ENCODE assay signal across 8 mouse cellular contexts in the genomic region with DNA sequence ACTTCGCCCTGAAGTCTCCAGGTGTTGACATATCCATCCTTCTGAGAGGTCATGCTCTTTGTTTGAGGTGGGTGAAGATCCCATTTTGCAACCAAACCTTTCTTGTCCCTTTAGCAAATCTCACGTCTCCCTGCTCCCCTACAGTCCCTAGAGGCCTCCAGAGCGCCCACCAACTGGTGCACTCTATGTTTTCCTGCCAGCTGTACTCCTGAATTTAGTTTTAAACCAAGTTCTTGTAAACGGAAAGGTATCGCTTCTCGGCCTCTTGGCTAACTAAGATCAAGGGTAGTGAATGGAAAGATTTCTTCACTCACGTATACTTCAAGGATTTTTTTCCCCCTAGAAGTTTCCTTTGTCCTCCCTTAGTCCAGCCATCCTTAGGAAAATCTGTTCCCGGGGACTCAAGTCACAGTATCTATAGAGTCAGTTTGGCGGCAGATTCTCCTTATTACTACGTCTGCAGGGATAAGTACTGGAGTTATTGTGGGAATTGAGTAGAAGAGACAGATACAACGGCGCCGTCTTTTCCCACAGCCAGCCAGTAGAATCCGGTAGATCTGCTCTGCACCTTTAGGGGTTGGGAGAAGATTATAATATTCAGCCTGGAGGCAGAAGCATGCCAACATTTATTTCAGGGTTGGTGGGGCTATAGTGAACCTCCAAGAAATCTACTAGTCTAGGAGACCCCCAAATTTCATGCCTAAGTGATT. TPM values are rescaled to one million over a fixed set of nuclear protein-coding genes. Genes with fewer than 3 reads are reported as not detected.
DNase-seq lines count a peak whose midpoint lies in the region; ATAC-seq and TF ChIP-seq lines count a peak whose summit lies in the region.

No protein-coding gene starts in this region.

- peaks cover 47% of the 10 kb centered on the region for H3K27me3 ChIP-seq in liver, embryonic 12.5 days (replicated peaks)
- H3K27me3 ChIP-seq in stomach, postnatal 0 days (ENCODE audit: control insufficient read depth, insufficient read depth, low read length), result no peaks in the 10 kb centered on the region

- intact Hi-C loops in left cerebral cortex, postnatal 14 days (cut with DNase I), result loop anchor here (5.0 kb wide), 1 partner anchor 248 kb away; a partner anchor contains a TSS

- no peaks in the 10 kb centered on the region for H3K9me3 ChIP-seq in liver, embryonic 12.5 days (replicated peaks)
- H3K9me3 ChIP-seq in stomach, postnatal 0 days (ENCODE audit: control insufficient read depth, low read length), result no peaks in the 10 kb centered on the region

- peak overlapping the region; percentile 99 for H3K4me2 ChIP-seq in liver, embryonic 12.5 days
- peak overlapping the region; percentile 83 for H3K4me2 ChIP-seq in stomach, postnatal 0 days (replicated peaks; ENCODE audit: low read depth)

- H3K4me1 ChIP-seq in liver, embryonic 12.5 days, result peaks cover 59% of the 10 kb centered on the region
- peaks cover 2% of the 10 kb centered on the region; the same call in 1 of the 2 replicates for H3K4me1 ChIP-seq in stomach, postnatal 0 days (replicated peaks; ENCODE audit: control insufficient read depth, insufficient read depth)

- no peak for ATAC-seq in liver, embryonic 12.5 days
- ATAC-seq in stomach, postnatal 0 days (ENCODE audit: low FRiP score, low TSS enrichment), result no peak

- H3K4me3 ChIP-seq in liver, embryonic 12.5 days, result peak overlapping the region; percentile 75
- H3K4me3 ChIP-seq in stomach, postnatal 0 days (ENCODE audit: low read depth, low read length), result no peak overlapping the region

- H3K27ac ChIP-seq in liver, embryonic 12.5 days, result no peak overlapping the region
- no peak overlapping the region for H3K27ac ChIP-seq in stomach, postnatal 0 days (replicated peaks)

- H3K9ac ChIP-seq in liver, embryonic 12.5 days, result no peak overlapping the region
- 0 out of 2 replicates have a peak overlapping the region, but pooled peaks have one; percentile 9 for H3K9ac ChIP-seq in stomach, postnatal 0 days (ENCODE audit: low read length)

- DNase-seq in cerebellum, adult 9-11 months, result peak; percentile 51
- no peak for DNase-seq in cerebellum, adult 8-10 months
- peak; percentile 5 for DNase-seq in retina, embryonic 14.5 days (ENCODE audit: low spot score)
- no peak for DNase-seq in retina, postnatal 1 day
- no peak for DNase-seq in stomach, postnatal 0 days (ENCODE audit: low spot score)
- no peak for DNase-seq in left cerebral cortex, postnatal 14 days (ENCODE audit: low spot score in 2 of 2)
- DNase-seq in spleen, adult 12 weeks (ENCODE audit: low spot score), result no peak

- 43% methylated on average over 14 of the region's 14 CpGs for WGBS in liver, embryonic 12.5 days (ENCODE audit: insufficient replicate concordance)
- 64% methylated on average over 14 of the region's 14 CpGs for WGBS in stomach, postnatal 0 days

- no peak for TF ChIP-seq CTCF in stomach, postnatal 0 days (IDR thresholded peaks at IDR 0.05; ENCODE audit: low read depth)

- TF ChIP-seq EP300 in stomach, postnatal 0 days (optimal IDR thresholded peaks at IDR 0.05), result no peak

- H3K36me3 ChIP-seq in liver, embryonic 12.5 days, result no peaks in the 10 kb centered on the region
- H3K36me3 ChIP-seq in stomach, postnatal 0 days (ENCODE audit: control insufficient read depth, insufficient read depth, low read length), result no peaks in the 10 kb centered on the region

RNA-seq across cellular contexts. Expression of a gene that starts 0.6 kb away (rescaled TPM):
- polyA plus RNA-seq in liver, embryonic 12.5 days (2016; fragmentation: Nextera tagmentation; extraction: Ambion mirVana), result 0.44 and 0.46 TPM in 2 replicates
- 0.29 and 0.41 TPM in 2 replicates for polyA plus RNA-seq in stomach, postnatal 0 days (2015; fragmentation: Nextera tagmentation; extraction: Ambion mirVana)
- under 1 TPM; 0.55 to 0.70 TPM for total RNA-seq in left cerebral cortex, postnatal 14 days (2021)

RNA-seq across cellular contexts. Expression of a gene that starts 2.8 kb away (rescaled TPM):
- 0.14 TPM in 1 of 2 replicates, not detected in the other for polyA plus RNA-seq in liver, embryonic 12.5 days (2016; fragmentation: Nextera tagmentation; extraction: Ambion mirVana)
- polyA plus RNA-seq in stomach, postnatal 0 days (2015; fragmentation: Nextera tagmentation; extraction: Ambion mirVana), result 0.24 and 0.41 TPM in 2 replicates
- under 1 TPM; 0.27 to 0.51 TPM for total RNA-seq in left cerebral cortex, postnatal 14 days (2021)

RNA-seq across cellular contexts. Expression of a gene that starts 6.1 kb away (rescaled TPM):
- not detected in 2 replicates for polyA plus RNA-seq in liver, embryonic 12.5 days (2016; fragmentation: Nextera tagmentation; extraction: Ambion mirVana)
- polyA plus RNA-seq in stomach, postnatal 0 days (2015; fragmentation: Nextera tagmentation; extraction: Ambion mirVana), result 20.2 and 22.5 TPM in 2 replicates
- 1 to 10 TPM; 3.7 to 5.7 TPM for total RNA-seq in left cerebral cortex, postnatal 14 days (2021)

RNA-seq across cellular contexts. Expression of a gene that starts 24.6 kb away (rescaled TPM):
- polyA plus RNA-seq in liver, embryonic 12.5 days (2016; fragmentation: Nextera tagmentation; extraction: Ambion mirVana), result 2.5 and 4.0 TPM in 2 replicates
- polyA plus RNA-seq in stomach, postnatal 0 days (2015; fragmentation: Nextera tagmentation; extraction: Ambion mirVana), result 7.7 and 13.1 TPM in 2 replicates
- 100 to 1,000 TPM in 1 of 2 experiments, 10 to 100 TPM in 1; 90.4 to 112 TPM for total RNA-seq in left cerebral cortex, postnatal 14 days (2021)

RNA-seq across cellular contexts. Expression of a gene that starts 31.3 kb away (rescaled TPM):
- polyA plus RNA-seq in liver, embryonic 12.5 days (2016; fragmentation: Nextera tagmentation; extraction: Ambion mirVana), result 26.3 and 27.5 TPM in 2 replicates
- polyA plus RNA-seq in stomach, postnatal 0 days (2015; fragmentation: Nextera tagmentation; extraction: Ambion mirVana), result 43.0 and 53.7 TPM in 2 replicates
- total RNA-seq in left cerebral cortex, postnatal 14 days (2021), result 1,000 to 10,000 TPM; 1,220 to 1,271 TPM

Comparison
In these comparisons a context has a peak if more than half of its experiments do, and no peak if none do; other contexts are left out.
1. DNase-seq: peak in cerebellum, adult 9-11 months (single experiment) and retina, embryonic 14.5 days (single experiment); none in cerebellum, adult 8-10 months (single experiment), retina, postnatal 1 day (single experiment), stomach, postnatal 0 days (single experiment), left cerebral cortex, postnatal 14 days (0 of 2) and spleen, adult 12 weeks (single experiment).
2. RNA of a gene that starts 6.1 kb away (polyA plus RNA-seq): 20.2 to 22.5 TPM in stomach, postnatal 0 days; not detected in liver, embryonic 12.5 days; every median in the first group is over 10 times any median in the second.